16 mouse cellular contexts compared by ENCODE assay signal in the genomic region with DNA sequence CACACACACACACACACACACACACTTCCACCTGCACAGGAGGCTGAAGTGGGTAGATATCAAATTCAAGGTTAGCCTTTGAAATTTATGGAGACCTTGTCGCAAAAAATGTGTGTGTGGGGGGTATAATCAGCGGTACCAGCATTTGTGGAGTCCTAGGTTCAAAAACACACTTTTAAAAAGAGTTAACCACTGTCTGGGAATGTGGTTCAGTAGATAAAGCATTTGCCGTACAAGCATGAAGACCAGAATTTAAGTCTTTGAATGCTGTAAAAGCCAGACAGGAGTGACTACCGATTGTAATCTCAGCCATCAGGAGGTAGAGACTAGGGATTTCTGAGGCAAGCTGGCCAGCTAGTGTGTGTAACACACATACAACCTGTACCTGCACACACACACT.
"Had no signal": no experiment of that assay in that cellular context is flagged by ENCODE, and none has a peak within 500 bp of the region (broad histone marks: within the 10 kb centered on the region; RNA-seq: fewer than 3 reads in every experiment).

No protein-coding gene starts in this region.

- H3K9ac ChIP-seq: lung, embryonic 15.5 days; midbrain, embryonic 13.5 days had no signal

- H3K27ac ChIP-seq: kidney, postnatal 0 days; layer of hippocampus, adult 2 months; left cerebral cortex, adult 2 months; lung, embryonic 15.5 days; midbrain, embryonic 10.5 days; midbrain, embryonic 13.5 days; stomach, postnatal 0 days had no signal

- H3K4me1 ChIP-seq: lung, embryonic 15.5 days; midbrain, embryonic 10.5 days; midbrain, embryonic 13.5 days had no signal

- ATAC-seq: intestine, postnatal 0 days; midbrain, embryonic 13.5 days had no signal

- H3K9me3 ChIP-seq: lung, embryonic 15.5 days; midbrain, embryonic 10.5 days; midbrain, embryonic 13.5 days had no signal

- H3K4me2 ChIP-seq: lung, embryonic 15.5 days; midbrain, embryonic 13.5 days had no signal

- H3K36me3 ChIP-seq: lung, embryonic 15.5 days; midbrain, embryonic 10.5 days; midbrain, embryonic 13.5 days had no signal

- DNase-seq: kidney, adult 2 months; kidney, postnatal 25 days; layer of hippocampus, postnatal 36 days; lung, adult 18-20 months; lung, postnatal 14 days; lung, postnatal 4 days; right cerebral cortex, postnatal 4 days; thymus, postnatal 25 days had no signal

- H3K4me3 ChIP-seq: layer of hippocampus, adult 2 months; left cerebral cortex, adult 2 months; lung, embryonic 15.5 days; midbrain, embryonic 10.5 days; midbrain, embryonic 13.5 days had no signal

- H3K27me3 ChIP-seq: lung, embryonic 15.5 days; midbrain, embryonic 13.5 days had no signal
